Mouse (Mus musculus) gonadal fat pad, adult 2 months (tissue): Measurements from ENCODE around the gene Arl4d. TPM values are rescaled to one million over a fixed set of nuclear protein-coding genes. Genes with fewer than 3 reads are reported as not detected.
A peak's percentile ranks its signal among the peaks of the same experiment; 100 is the strongest.
"Not testable (repeated sequence)": the region's sequence is repeated elsewhere in the genome, so short reads cannot be mapped to it uniquely, and the experiment has no call there.

Source experiments
- DNase-seq: peaks from one replicate; pipeline ENCODE4 v3.0.0-alpha.2; 2012; ENCODE audit warnings: low read depth
- polyA plus RNA-seq: library from polyadenylated mRNA; depleted of rRNA; stranded (reverse); fragments of >200 nt; gene quantifications from 2 replicates; pipeline ENCODE4 v1.2.3, GENCODE M21; 2012; rRNA removed

Gene Arl4d
- polyA plus RNA-seq, result 18.8 and 26.6 TPM in 2 replicates

GRCm38 (mm10) chr11:101664825-101665635, at the start of gene Arl4d:
Gene Arl4d (plus strand): TSS chr11:101665541.
- DNase-seq, result no peak

GRCm38 (mm10) chr11:101616104-101616503, 49.2 kb upstream of the Arl4d start:
- no peak for DNase-seq

GRCm38 (mm10) chr11:101616948-101617767, 48.2 kb upstream of the Arl4d start:
- no peak for DNase-seq

GRCm38 (mm10) chr11:101617849-101618248, 47.5 kb upstream of the Arl4d start:
- no peak for DNase-seq

GRCm38 (mm10) chr11:101618596-101618995, 46.7 kb upstream of the Arl4d start:
- peak; percentile 59 for DNase-seq

GRCm38 (mm10) chr11:101620022-101620655, 45.2 kb upstream of the Arl4d start:
- DNase-seq, result not testable (repeated sequence)

GRCm38 (mm10) chr11:101626649-101626994, 38.7 kb upstream of the Arl4d start:
- DNase-seq, result no peak

- DNase-seq, result peak; percentile 77
Measured at GRCm38 (mm10) chr11:101626995-101627856, 38.1 kb upstream of the Arl4d start, which contains the start of gene Rdm1. Gene Rdm1 (plus strand): TSS chr11:101627195.

GRCm38 (mm10) chr11:101627857-101628559, 37.3 kb upstream of the Arl4d start:
- no peak for DNase-seq

GRCm38 (mm10) chr11:101628733-101629417, 36.5 kb upstream of the Arl4d start:
- not testable (repeated sequence) for DNase-seq

GRCm38 (mm10) chr11:101635660-101636059, 29.7 kb upstream of the Arl4d start:
- DNase-seq, result no peak

GRCm38 (mm10) chr11:101639761-101640160, 25.6 kb upstream of the Arl4d start:
- DNase-seq, result no peak

- DNase-seq, result not testable (repeated sequence)
Measured at GRCm38 (mm10) chr11:101640857-101641709, 24.3 kb upstream of the Arl4d start.

- not testable (repeated sequence) for DNase-seq
Measured at GRCm38 (mm10) chr11:101641710-101642642, 23.4 kb upstream of the Arl4d start.

GRCm38 (mm10) chr11:101642931-101643330, 22.4 kb upstream of the Arl4d start:
- no peak for DNase-seq

GRCm38 (mm10) chr11:101644591-101644990, 20.8 kb upstream of the Arl4d start:
- no peak for DNase-seq

GRCm38 (mm10) chr11:101645043-101645410, 20.3 kb upstream of the Arl4d start:
- DNase-seq, result not testable (repeated sequence)
